Mouse (Mus musculus) heart, embryonic 10.5 days (tissue): Measurements from ENCODE around the gene Bcl9. TPM values are rescaled to one million over a fixed set of nuclear protein-coding genes. Genes with fewer than 3 reads are reported as not detected.

ENCODE experiments used
- DNase-seq: peaks from one replicate; pipeline ENCODE4 v3.0.0-alpha.2; 2017; ENCODE audit warnings: low spot score
- H3K27ac ChIP-seq: fragments of 300-500 bp; sonication (generic); 2 replicates; pipeline ENCODE4 v1.5.1; 2016; ENCODE audit warnings: mild to moderate bottlenecking
- H3K27me3 ChIP-seq: fragments of 300-500 bp; sonication (generic); 2 replicates; pipeline ENCODE4 v1.6.1; 2016; ENCODE audit warnings: mild to moderate bottlenecking; ENCODE audit not compliant: poor library complexity, insufficient read depth, severe bottlenecking
- H3K36me3 ChIP-seq: fragments of 300-500 bp; sonication (generic); 2 replicates; pipeline ENCODE4 v1.6.1; 2016; ENCODE audit warnings: mild to moderate bottlenecking, moderate library complexity
- H3K4me1 ChIP-seq: fragments of 300-500 bp; sonication (generic); 2 replicates; pipeline ENCODE4 v1.6.1; 2016; ENCODE audit warnings: mild to moderate bottlenecking
- H3K4me3 ChIP-seq: fragments of 300-500 bp; sonication (generic); 2 replicates; pipeline ENCODE4 v1.5.1; 2016; ENCODE audit warnings: mild to moderate bottlenecking, moderate library complexity
- H3K9me3 ChIP-seq: fragments of 300-500 bp; sonication (generic); 2 replicates; pipeline ENCODE4 v1.6.1; 2016; ENCODE audit warnings: mild to moderate bottlenecking, moderate library complexity
- WGBS: fragments of 180-500 bp; shearing (Covaris S2); methylation state at CpG from one replicate; pipeline ENCODE4 v1.1.7; 2016; 5-methylcytosine and 5-hydroxymethylcytosine counted together
- polyA plus RNA-seq: library from polyadenylated mRNA; unstranded; fragments of >200 nt; fragmentation: Nextera tagmentation; extraction: Ambion mirVana; gene quantifications from 2 replicates; pipeline ENCODE4 v1.2.1, GENCODE M21; 2016

Bcl9 gene
- 37.2 and 45.9 TPM in 2 replicates for polyA plus RNA-seq

- no peaks in the 10 kb centered on the region for H3K27me3 ChIP-seq
- H3K4me1 ChIP-seq = peaks cover 41% of the 10 kb centered on the region
- under 1% methylated on average over 21 of the region's 21 CpGs for WGBS
- peak; percentile 94 for DNase-seq
- peak within 1 kb of the TSS; percentile 83 for H3K4me3 ChIP-seq
- H3K36me3 ChIP-seq = no peaks in the 10 kb centered on the region
- no peaks in the 10 kb centered on the region for H3K9me3 ChIP-seq
- peak within 1 kb of the TSS; percentile 97 for H3K27ac ChIP-seq
These were observed at the start of gene Bcl9 for GRCm38 (mm10) chr3:97297553-97298432. Gene Bcl9 (minus strand): TSS chr3:97297917.

DNA sequence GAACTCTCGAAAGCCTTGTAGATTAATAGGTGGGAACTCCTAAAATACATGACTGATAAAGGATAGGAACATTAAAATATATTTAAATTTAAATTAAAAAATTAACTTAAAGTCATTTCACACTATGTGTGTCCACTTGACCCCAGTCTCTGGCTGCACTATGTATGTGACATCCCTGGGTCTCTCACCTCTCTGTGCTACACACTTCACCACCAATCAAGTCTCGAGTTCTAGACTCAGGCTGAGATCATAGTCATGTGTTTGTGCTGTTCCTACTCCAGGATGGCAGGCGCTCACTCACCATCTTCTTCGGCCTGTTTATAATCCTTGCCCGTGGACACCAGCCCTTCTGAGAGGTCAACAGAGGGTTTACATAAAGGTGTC is 41.5 kb upstream of the Bcl9 start:
- peaks cover 7% of the 10 kb centered on the region; the same call in 1 of the 2 replicates for H3K27me3 ChIP-seq
- WGBS = 73% methylated on average over 5 of the region's 5 CpGs

DNA sequence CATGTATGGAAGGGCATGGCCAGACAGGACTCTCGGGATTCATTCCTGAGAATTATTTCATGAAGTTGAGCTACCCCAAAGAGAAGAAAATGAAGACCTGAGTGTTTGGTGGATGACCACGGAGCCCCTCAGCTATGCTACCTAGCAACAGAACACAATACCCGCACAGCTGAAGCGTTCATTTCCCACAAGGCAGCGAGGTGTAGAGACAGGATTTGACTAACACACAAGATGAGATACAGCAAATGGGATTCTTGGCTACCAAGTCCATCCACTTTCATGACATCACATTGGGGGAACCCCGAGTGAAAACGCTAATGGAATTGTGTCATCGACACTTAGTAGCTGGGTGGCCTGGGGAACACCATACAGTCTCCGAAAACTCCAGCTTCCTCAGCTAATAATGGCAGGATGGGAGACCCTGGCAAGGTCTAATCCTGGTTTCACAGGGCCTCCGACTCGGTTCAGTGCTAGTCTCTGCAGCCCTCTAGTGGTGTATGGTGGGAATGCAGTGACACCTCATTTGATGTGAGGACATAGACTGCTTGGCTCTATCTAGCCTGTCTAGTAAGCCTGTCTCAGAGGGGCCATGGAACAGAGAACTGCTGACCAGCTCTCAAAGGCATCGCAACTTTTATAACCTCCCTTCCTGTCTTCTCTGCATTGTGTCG is 40.9 kb upstream of the Bcl9 start:
- peak; percentile 95 for DNase-seq
- Histone ChIP-seq H3K27ac (no peak overlapping the region), H3K27me3 (peaks cover 7% of the 10 kb centered on the region; the same call in 1 of the 2 replicates), H3K36me3 (no peaks in the 10 kb centered on the region), H3K4me1 (peaks cover 17% of the 10 kb centered on the region), H3K4me3 (no peak overlapping the region), H3K9me3 (no peaks in the 10 kb centered on the region)
- WGBS = 32% methylated on average over 13 of the region's 13 CpGs

More for the DNA sequence above, 41.5 kb upstream of the Bcl9 start:
- Histone ChIP-seq H3K9me3 (no peaks in the 10 kb centered on the region), H3K36me3 (no peaks in the 10 kb centered on the region), H3K4me1 (peaks cover 17% of the 10 kb centered on the region), H3K27ac (no peak overlapping the region), H3K4me3 (no peak overlapping the region)
- no peak for DNase-seq

DNA sequence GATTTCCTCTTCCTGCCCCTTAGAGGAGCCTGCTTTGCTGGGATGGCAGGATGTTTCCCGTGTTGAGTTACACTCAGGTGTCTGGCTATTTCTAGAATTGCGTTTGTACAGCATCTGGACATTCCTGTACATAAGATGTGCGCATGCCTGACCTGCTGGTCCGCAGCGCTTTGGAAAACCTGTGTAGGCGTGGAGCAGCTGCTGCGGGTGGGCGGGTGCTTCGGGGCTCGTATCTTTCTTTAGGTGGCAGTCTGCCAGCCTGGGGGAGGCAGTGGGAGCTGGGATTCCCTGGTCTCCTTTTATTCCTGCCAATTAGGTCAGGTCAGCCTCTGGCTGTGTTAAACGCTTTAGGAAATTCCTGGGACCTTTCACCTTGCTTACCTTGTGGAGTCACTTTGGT is 39.6 kb upstream of the Bcl9 start:
- DNase-seq = peak; percentile 82
- 0 out of 2 replicates have a peak overlapping the region, but pooled peaks have one; percentile 27 for H3K4me3 ChIP-seq
- H3K27me3 ChIP-seq = peaks cover 7% of the 10 kb centered on the region; the same call in 1 of the 2 replicates
- H3K36me3 ChIP-seq = no peaks in the 10 kb centered on the region
- H3K27ac ChIP-seq = no peak overlapping the region
- 36% methylated on average over 11 of the region's 11 CpGs for WGBS
- H3K9me3 ChIP-seq = no peaks in the 10 kb centered on the region
- H3K4me1 ChIP-seq = peaks cover 17% of the 10 kb centered on the region

- 72% methylated on average over 4 of the region's 4 CpGs for WGBS
- Histone ChIP-seq H3K4me3 (no peak overlapping the region), H3K27me3 (peaks cover 7% of the 10 kb centered on the region; the same call in 1 of the 2 replicates), H3K27ac (no peak overlapping the region), H3K4me1 (peaks cover 17% of the 10 kb centered on the region), H3K36me3 (no peaks in the 10 kb centered on the region), H3K9me3 (no peaks in the 10 kb centered on the region)
- DNase-seq = no peak
These were observed 38.6 kb upstream of the Bcl9 start for GRCm38 (mm10) chr3:97336331-97336730.

DNA sequence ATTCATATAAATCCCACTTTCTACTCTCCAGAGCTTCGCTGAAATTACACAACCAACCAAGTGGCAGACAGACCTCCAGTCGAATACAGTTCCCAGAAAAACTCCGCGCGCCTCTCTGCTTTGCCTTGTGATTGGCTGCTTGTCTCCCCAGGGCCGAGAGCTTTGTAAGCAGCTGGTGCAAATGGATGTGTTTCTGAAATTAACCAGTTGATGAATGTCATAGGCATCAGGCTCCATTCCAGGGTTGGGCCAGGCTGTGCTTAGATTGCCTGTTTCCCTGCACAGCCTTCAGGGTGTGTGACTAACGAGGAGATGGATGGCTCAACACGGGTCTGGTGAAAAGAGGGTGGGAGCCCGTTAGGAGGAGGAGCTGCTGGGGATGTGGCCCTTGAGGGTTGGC is 36.9 kb upstream of the Bcl9 start:
- Histone ChIP-seq H3K4me3 (no peak overlapping the region), H3K27me3 (no peaks in the 10 kb centered on the region), H3K9me3 (no peaks in the 10 kb centered on the region), H3K27ac (no peak overlapping the region), H3K4me1 (peaks cover 17% of the 10 kb centered on the region), H3K36me3 (no peaks in the 10 kb centered on the region)
- DNase-seq = no peak
- WGBS = 60% methylated on average over 9 of the region's 9 CpGs

DNA sequence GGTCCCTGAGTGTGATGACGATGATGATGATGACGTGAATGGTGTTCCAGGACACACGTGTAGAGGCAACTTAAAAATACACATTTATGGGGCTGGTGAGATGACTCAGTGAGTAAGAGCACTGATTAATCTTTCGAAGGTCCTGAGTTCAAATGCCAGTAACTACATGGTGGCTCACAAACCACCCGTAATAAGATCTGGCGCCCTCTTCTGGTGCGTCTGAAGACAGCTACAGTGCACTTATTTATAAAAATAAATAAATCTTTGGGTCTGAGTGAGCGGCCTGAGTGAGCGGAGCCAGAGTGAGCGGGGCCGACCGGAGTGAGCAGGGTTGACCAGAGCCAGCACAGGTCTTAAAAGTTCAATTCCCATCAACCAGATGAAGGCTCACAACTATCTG is 34.5 kb upstream of the Bcl9 start:
- no peaks in the 10 kb centered on the region for H3K36me3 ChIP-seq
- H3K4me3 ChIP-seq = no peak overlapping the region
- H3K27me3 ChIP-seq = no peaks in the 10 kb centered on the region
- H3K9me3 ChIP-seq = no peaks in the 10 kb centered on the region
- H3K4me1 ChIP-seq = peaks cover 10% of the 10 kb centered on the region
- H3K27ac ChIP-seq = no peak overlapping the region
- no peak for DNase-seq
- WGBS = 86% methylated on average over 12 of the region's 12 CpGs

DNA sequence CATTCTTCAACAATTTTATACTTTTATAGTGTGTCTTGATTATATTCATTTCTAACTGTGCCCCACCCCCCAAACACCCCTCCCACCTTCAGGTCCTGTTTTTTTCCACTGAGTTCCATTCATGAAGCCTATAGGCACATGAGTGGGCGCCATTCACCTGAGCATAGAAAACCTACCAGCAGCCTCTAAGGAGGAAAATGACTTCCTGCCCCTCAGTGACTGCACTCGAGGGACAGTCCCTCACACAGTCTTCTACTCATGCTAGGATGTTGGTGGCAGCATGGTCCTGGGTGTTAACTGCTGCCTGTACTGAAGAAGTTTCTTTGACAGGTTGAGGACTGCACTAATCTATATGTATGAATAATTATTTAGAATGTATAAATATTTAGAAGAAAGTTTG is 30.1 kb upstream of the Bcl9 start:
- Histone ChIP-seq H3K27me3 (no peaks in the 10 kb centered on the region), H3K36me3 (no peaks in the 10 kb centered on the region), H3K27ac (no peak overlapping the region), H3K4me1 (no peaks in the 10 kb centered on the region; the same call in 1 of the 2 replicates), H3K4me3 (no peak overlapping the region), H3K9me3 (no peaks in the 10 kb centered on the region)
- no peak for DNase-seq
- 84% methylated on average over 2 of the region's 2 CpGs for WGBS

DNA sequence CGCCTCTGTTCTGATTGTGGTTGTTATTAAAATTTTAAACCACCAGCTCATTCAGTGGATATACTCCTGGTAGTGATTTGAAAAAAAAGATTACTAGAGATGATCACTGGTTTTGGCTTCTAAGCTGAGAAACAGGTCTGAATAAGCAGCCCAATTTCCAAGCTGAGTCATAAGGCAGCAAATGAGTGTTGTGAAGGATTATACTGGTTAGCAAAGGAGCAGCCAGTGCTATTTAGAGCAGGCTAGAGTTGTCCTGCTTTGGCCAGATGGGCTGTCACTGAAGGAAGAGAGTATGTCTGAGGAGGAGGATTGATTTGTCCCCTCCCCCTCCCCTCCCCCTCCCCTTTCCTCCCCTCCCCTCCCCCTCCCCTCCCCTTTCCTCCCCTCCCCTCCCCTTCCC is 29.6 kb upstream of the Bcl9 start:
- Histone ChIP-seq H3K36me3 (no peaks in the 10 kb centered on the region), H3K9me3 (no peaks in the 10 kb centered on the region), H3K4me1 (no peaks in the 10 kb centered on the region; the same call in 1 of the 2 replicates), H3K27me3 (no peaks in the 10 kb centered on the region), H3K4me3 (no peak overlapping the region), H3K27ac (no peak overlapping the region)
- WGBS = 91% methylated on average over 1 of the region's 1 CpGs
- no peak for DNase-seq

DNA sequence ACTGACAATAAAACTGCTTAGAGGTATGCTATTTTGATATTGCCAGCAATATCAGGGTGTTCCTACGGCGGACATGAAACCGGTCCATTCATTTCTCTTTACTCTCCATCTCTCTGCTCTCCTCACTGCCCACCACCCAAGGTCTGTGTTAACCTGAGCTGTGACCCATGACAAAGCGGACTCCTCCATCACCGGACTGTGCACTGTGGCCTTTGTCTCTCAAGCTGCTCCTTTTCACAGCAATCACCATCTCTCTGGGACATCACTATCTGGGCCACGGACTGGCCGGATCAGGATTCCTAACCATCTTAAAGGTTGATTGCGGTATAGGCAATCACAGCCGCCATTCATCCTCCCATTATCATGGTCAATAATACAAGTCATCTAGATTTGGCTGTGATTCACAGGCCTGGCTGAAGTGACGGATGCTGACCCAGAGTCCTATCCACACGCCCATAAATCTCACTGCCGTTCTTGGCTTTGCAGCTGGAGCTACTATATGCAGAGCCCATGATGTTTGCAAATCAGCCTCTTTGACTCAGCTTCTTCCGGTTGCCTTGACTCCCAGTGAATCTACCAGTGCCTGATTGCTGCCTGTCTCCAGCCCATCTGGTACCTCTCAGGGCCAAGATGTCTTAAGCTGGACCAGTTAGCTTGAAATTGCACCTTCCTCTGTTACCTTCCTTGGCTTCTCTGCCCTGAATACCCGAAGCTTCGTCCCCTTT is 28.1 kb upstream of the Bcl9 start:
- WGBS = 83% methylated on average over 15 of the region's 15 CpGs
- no peaks in the 10 kb centered on the region for H3K27me3 ChIP-seq
- no peak for DNase-seq

DNA sequence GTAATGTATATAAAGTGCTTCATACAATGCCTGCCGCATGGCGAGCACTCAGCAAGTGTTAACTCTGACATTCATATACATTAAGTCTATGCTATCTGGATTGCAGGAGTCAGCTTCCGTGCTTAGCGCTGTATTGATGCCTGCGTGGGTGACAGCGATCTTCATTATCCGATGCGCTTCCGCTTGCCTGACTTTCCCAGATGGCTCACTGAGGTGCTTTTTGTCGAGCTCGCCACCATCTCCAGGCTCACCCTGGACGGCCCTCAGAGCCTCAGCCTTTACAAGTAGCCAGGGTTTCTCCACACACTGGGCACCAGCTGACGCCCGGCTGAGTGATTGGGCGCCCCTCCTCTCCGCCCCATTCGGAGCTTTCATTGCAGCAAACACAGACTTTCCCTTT is 26.3 kb upstream of the Bcl9 start:
- H3K4me1 ChIP-seq = no peaks in the 10 kb centered on the region; the same call in 1 of the 2 replicates
- 63% methylated on average over 17 of the region's 17 CpGs for WGBS
- H3K27ac ChIP-seq = no peak overlapping the region
- no peaks in the 10 kb centered on the region for H3K27me3 ChIP-seq
- no peaks in the 10 kb centered on the region for H3K9me3 ChIP-seq
- no peaks in the 10 kb centered on the region for H3K36me3 ChIP-seq
- DNase-seq = no peak
- no peak overlapping the region for H3K4me3 ChIP-seq

More for the DNA sequence above, 28.1 kb upstream of the Bcl9 start:
- Histone ChIP-seq H3K4me3 (no peak overlapping the region), H3K9me3 (no peaks in the 10 kb centered on the region), H3K27ac (no peak overlapping the region), H3K36me3 (no peaks in the 10 kb centered on the region), H3K4me1 (no peaks in the 10 kb centered on the region; the same call in 1 of the 2 replicates)

GRCm38 (mm10) chr3:97317302-97317701 is 19.6 kb upstream of the Bcl9 start:
- no peaks in the 10 kb centered on the region for H3K9me3 ChIP-seq
- no peak for DNase-seq
- no peak overlapping the region for H3K27ac ChIP-seq
- peaks cover 11% of the 10 kb centered on the region for H3K4me1 ChIP-seq
- WGBS = 81% methylated on average over 3 of the region's 3 CpGs
- H3K4me3 ChIP-seq = no peak overlapping the region
- no peaks in the 10 kb centered on the region for H3K27me3 ChIP-seq
- H3K36me3 ChIP-seq = no peaks in the 10 kb centered on the region
